Mouse (Mus musculus) cerebellum, adult 2 months (tissue): ENCODE measurements around the gene Sema7a. TPM values are rescaled to one million over a fixed set of nuclear protein-coding genes. Genes with fewer than 3 reads are reported as not detected.
A peak's percentile ranks its signal among the peaks of the same experiment; 100 is the strongest.

ENCODE experiments used
- DNase-seq, 2 experiments: peaks; one replicate each; pipeline ENCODE4 v3.0.0; 2021
- H3K27ac ChIP-seq: fragments of 200-500 bp; 2 replicates; pipeline ENCODE4 v1.5.1; 2012; ENCODE audit warnings: low read length, control low read depth, inconsistent platforms; ENCODE audit not compliant: insufficient read depth
- H3K27me3 ChIP-seq: fragments of 200-500 bp; 2 replicates; pipeline ENCODE4 v1.6.1; 2012; ENCODE audit warnings: inconsistent platforms, mild to moderate bottlenecking, low read length, moderate library complexity; ENCODE audit not compliant: control insufficient read depth, insufficient read depth
- H3K4me1 ChIP-seq: fragments of 200-500 bp; 2 replicates; pipeline ENCODE4 v1.6.1; 2011; ENCODE audit warnings: low read length; ENCODE audit not compliant: control insufficient read depth, insufficient read depth
- H3K4me3 ChIP-seq: fragments of 200-500 bp; replicated peaks from 2 replicates; pipeline ENCODE3; 2011; ENCODE audit warnings: mild to moderate bottlenecking, low read depth, low read length, control low read depth; ENCODE audit not compliant: insufficient read depth
- CTCF ChIP-seq: fragments of 200-500 bp; IDR thresholded peaks from 2 replicates; pipeline ENCODE4 v1.5.1; 2011; ENCODE audit warnings: low read depth, mild to moderate bottlenecking, control low read depth, low read length, moderate library complexity, borderline replicate concordance; ENCODE audit not compliant: insufficient read depth
- POLR2A ChIP-seq: fragments of 200-500 bp; IDR thresholded peaks from 2 replicates; pipeline ENCODE4 v1.6.1; 2011; ENCODE audit warnings: low read length, control low read depth, borderline replicate concordance; ENCODE audit not compliant: insufficient read depth
- WGBS: fragments of 180-500 bp; shearing (Covaris S2); methylation state at CpG from one replicate; pipeline ENCODE4 v1.1.7; 2018; 5-methylcytosine and 5-hydroxymethylcytosine counted together
- polyA plus RNA-seq: library from polyadenylated mRNA; depleted of rRNA; stranded (reverse); fragments of >200 nt; gene quantifications from 2 replicates; pipeline ENCODE4 v1.2.3, GENCODE M21; 2012

The Sema7a gene
- polyA plus RNA-seq, 1 experiment: 177 TPM

DNA sequence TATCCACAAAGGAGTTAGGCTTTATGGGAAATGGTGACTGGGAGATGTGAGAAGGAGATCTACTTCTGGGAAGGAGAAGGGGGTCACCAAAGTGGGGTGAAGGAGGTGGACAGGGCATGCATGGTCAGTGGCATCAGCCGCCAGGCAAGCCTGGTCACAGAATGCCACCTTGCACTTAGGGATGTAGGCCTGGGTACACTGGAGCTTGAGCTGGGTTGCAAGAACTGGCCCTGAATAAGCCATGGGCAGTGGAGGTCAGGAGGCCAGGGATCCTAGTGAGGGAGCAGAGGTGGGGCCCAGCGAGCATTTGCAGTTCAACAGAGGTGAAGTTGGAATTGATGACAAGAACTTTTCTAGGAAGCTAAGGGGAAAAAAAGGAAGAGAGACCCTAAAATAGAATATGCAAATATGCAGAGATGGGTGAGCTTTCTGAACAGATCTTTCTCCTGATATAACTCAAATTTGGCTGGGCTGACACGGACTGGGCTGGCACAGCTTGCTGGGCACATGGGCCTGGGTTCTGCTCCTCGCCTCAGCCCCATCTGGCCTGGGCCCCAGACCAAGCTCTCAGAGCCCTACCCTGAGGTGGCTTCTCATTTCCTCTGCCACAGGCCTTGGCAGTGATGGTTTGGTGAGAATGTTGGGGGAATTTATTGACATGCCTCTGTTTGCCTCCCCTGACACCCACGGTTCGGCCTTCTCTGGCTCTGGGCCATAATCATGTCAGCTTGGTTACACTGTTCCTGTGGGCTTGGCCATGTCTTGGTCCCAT lies 6.9 kb upstream of the Sema7a start:
- Histone ChIP-seq H3K27me3 (no peaks in the 10 kb centered on the region), H3K4me3 (no peak overlapping the region), H3K27ac (peak overlapping the region; percentile 88), H3K4me1 (peaks cover 44% of the 10 kb centered on the region)
- TF ChIP-seq CTCF: no peak
- no peak for TF ChIP-seq POLR2A
- WGBS: 20% methylated on average over 6 of the region's 6 CpGs
- DNase-seq: peak; percentile 89 to 95

DNA sequence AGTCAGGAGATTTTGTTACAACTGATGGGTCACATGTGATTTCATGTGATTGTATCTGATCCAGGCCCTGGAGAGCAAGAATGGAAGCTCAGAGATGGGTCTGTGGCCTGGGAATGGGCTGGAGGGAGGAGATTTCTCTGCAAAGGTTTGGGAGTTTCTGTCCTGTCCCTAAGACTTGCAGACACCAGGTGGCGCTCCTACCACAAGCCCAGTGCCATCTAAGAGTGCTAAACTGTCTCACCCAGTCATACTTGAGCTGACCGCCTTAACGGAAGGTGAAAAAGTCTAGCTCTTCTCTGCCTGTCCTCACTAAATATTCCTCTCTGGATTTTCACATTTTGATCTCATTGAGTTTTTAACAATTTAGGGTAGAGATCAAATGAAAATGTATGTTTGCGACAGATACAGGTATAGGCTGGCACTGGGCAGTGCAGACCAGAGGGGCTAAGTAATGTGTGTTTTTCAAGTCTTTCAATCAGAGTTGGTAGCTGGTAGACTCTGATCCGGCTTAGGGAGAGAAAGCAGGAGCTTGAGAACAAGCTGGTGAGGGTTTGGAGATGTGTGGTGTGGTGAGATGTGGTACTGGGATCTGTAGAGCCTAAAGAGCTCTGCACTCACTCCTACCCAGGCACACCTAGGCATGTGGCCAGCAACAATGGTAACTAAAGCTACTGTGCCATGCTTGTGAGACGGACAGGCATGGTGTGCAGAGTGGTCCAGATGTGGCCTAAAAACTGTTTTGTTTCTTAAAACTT lies 4.1 kb upstream of the Sema7a start:
- Histone ChIP-seq H3K27ac (no peak overlapping the region), H3K27me3 (no peaks in the 10 kb centered on the region), H3K4me1 (peaks cover 51% of the 10 kb centered on the region), H3K4me3 (no peak overlapping the region)
- no peak for TF ChIP-seq POLR2A
- peak; percentile 94 for TF ChIP-seq CTCF
- 22% methylated on average over 6 of the region's 6 CpGs for WGBS
- DNase-seq: peak; percentile 90 to 94

DNA sequence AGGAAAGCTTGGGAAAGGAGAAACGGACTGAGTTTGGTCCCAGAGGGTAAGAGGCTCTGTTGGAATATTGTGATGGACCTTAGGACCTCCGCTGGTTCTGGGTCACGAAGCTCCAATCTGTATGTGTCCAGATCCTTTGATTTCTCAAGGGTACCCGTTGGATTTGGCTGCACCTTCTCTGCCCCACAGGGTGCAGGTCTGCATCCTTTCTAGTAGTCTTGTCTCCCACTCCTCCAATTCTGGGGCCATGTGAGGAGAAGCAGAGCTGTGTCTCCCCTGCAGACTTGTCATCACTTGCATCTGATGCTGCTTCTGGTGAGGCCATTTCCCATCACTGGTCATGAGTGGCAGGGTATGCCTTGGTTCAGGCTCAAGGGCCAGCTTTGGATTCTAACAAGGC lies 2.7 kb upstream of the Sema7a start:
- H3K4me3 ChIP-seq: no peak overlapping the region
- peaks cover 47% of the 10 kb centered on the region for H3K4me1 ChIP-seq
- no peaks in the 10 kb centered on the region for H3K27me3 ChIP-seq
- DNase-seq: no peak
- no peak for TF ChIP-seq CTCF
- TF ChIP-seq POLR2A: no peak
- peak overlapping the region; percentile 57 for H3K27ac ChIP-seq
- 79% methylated on average over 4 of the region's 4 CpGs for WGBS

- WGBS: 10% methylated on average over 6 of the region's 6 CpGs
Measured at GRCm38 (mm10) chr9:57937651-57938050, 2.3 kb upstream of the Sema7a start.

GRCm38 (mm10) chr9:57938225-57939055 lies 1.5 kb upstream of the Sema7a start:
- Histone ChIP-seq H3K4me1 (peaks cover 43% of the 10 kb centered on the region), H3K27me3 (no peaks in the 10 kb centered on the region), H3K4me3 (no peak overlapping the region), H3K27ac (peak overlapping the region; percentile 80; the same call in 1 of the 2 replicates)
- TF ChIP-seq CTCF (no peak), POLR2A (no peak)
- DNase-seq: peak in 1 of 2 experiments; percentile 50
- 48% methylated on average over 5 of the region's 5 CpGs for WGBS

More at GRCm38 (mm10) chr9:57937651-57938050, 2.3 kb upstream of the Sema7a start:
- no peak for TF ChIP-seq CTCF
- TF ChIP-seq POLR2A: no peak
- H3K4me3 ChIP-seq: no peak overlapping the region
- H3K4me1 ChIP-seq: peaks cover 43% of the 10 kb centered on the region
- peak; percentile 78 to 88 for DNase-seq
- H3K27me3 ChIP-seq: no peaks in the 10 kb centered on the region
- peak overlapping the region; percentile 57 for H3K27ac ChIP-seq

DNA sequence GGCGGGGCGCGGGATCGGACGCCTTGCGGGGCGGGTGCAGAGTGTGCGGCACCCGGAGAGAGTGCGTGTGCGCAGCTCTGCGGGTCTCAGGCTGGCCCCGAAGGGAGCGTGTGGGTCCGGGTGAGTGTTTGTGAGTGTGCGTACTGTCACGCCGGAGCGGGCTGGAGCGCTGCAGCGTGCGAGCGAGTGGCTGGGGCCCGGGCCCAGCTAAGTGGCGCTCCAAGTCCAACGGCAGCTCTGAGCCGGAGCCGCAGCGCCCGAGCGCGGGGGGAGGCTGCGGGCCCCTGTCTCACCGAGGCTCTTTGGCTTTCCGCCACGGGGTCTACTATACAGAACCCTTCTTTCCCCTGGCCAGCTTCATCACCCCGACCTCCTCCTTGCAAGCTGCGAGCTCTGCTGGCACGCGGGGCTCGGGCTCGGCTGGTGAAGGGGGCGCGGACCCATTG lies 460 bp downstream of the Sema7a start:
- H3K27ac ChIP-seq: peak overlapping the region; percentile 97
- peak in 1 of 2 experiments; percentile 72 for DNase-seq
- H3K4me1 ChIP-seq: peaks cover 54% of the 10 kb centered on the region
- H3K27me3 ChIP-seq: no peaks in the 10 kb centered on the region
- TF ChIP-seq CTCF (no peak), POLR2A (no peak)
- H3K4me3 ChIP-seq: peak overlapping the region; percentile 67
- under 1% methylated on average over 44 of the region's 44 CpGs for WGBS
